Mouse (Mus musculus): ENCODE results near the gene Atxn1l. TPM values are rescaled to one million over a fixed set of nuclear protein-coding genes. Genes with fewer than 3 reads are reported as not detected.

Gene Atxn1l
- polyA plus RNA-seq, 1 experiment from 2014 or later: 6.8 TPM

DNA sequence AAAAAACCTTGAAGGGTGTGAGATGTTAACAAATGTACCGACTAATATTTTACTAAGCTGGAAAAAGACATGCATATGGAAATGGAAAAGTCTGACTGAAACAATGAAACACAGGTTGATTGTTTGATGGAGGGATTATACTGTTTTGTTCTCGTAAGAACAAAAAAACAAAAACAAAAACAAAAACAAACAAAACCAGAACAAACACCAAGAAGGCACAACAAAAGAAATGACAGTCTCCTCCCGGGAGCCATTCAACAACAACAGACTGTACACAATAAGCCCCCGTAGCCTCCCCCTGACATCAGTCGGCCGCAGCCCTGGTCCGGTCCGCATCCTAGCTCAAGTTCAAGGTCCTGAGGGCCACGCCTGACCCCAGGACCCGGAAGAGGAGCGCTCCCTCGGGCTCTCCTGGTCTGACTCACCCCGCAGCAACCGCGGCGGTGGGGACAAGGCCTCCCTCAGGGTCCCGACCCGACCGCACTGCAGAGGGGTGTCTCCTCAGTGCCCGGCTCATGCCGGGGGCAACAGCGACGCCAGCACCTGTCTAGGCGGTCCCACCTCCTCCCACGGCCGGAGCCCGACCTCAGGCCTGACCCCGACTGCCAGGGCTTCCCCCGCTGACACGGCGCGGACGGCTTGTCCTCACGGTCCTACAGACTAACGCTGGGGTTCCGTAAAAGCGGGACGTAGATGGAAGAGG is 44.9 kb downstream of the Atxn1l start:
- Histone ChIP-seq H3K4me3 (replicated peaks) (peak overlapping the region; percentile 99), H3K27me3 (replicated peaks) (no peaks in the 10 kb centered on the region), H3K9ac (peak overlapping the region; percentile 92), H3K4me1 (peaks cover 10% of the 10 kb centered on the region), H3K4me2 (peak overlapping the region; percentile 49), H3K36me3 (no peaks in the 10 kb centered on the region), H3K27ac (peak overlapping the region; percentile 77), H3K9me3 (no peaks in the 10 kb centered on the region)
- ATAC-seq (ENCODE audit: insufficient read depth, low FRiP score, low read depth): peak; percentile 63
- under 1% methylated on average over 38 of the region's 38 CpGs for WGBS

DNA sequence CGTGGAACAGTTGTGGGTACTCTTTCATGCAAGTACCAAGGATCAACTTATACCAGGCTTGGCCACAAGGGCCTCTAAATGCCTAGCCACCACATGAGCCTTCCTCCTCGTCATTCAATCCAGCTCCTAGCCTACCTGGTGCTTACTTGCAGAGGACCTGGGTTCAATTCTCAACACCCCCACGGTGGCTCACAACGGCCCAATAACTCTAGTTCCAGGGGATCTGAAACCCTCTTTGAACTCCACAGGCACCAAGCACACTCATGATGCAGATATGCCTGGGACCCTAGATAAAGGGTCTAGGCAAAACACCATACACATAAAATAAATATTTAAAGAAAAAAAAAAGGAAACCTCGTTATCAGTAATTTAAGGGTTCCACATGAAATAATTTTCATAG is 45.8 kb downstream of the Atxn1l start:
- Histone ChIP-seq H3K27ac (no peak overlapping the region), H3K36me3 (no peaks in the 10 kb centered on the region), H3K4me1 (peaks cover 10% of the 10 kb centered on the region), H3K9ac (peak overlapping the region; percentile 12; the same call in 1 of the 2 replicates), H3K4me3 (replicated peaks) (peak overlapping the region; percentile 99), H3K9me3 (no peaks in the 10 kb centered on the region), H3K27me3 (replicated peaks) (no peaks in the 10 kb centered on the region), H3K4me2 (peak overlapping the region; percentile 49)
- 43% methylated on average over 5 of the region's 5 CpGs for WGBS
- ATAC-seq (ENCODE audit: insufficient read depth, low FRiP score, low read depth): no peak

DNA sequence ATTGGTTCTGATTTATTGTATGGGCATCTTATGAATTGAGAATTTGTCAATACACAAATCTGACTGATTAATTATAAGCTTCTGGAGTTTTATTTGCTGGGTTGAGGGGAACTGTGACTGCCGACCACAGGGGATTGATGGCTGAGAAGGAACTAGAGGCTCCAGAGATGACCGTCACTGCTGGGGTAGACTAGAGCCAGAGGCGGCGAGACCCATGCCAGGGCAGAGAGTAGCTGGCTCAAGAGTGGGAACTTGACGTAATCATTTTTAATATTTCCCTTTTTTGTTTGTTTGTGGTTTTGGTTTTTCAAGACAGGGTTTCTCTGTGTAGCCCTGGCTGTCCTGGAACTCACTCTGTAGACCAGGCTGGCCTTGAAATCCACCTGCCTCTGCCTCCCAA is 50.3 kb downstream of the Atxn1l start:
- no peak overlapping the region for H3K4me3 ChIP-seq (replicated peaks)
- H3K36me3 ChIP-seq: peaks cover 10% of the 10 kb centered on the region; the same call in 1 of the 2 replicates
- H3K4me2 ChIP-seq: no peak overlapping the region
- WGBS: 88% methylated on average over 5 of the region's 5 CpGs
- H3K4me1 ChIP-seq: peaks cover 6% of the 10 kb centered on the region
- no peak for ATAC-seq (ENCODE audit: insufficient read depth, low FRiP score, low read depth)
- no peaks in the 10 kb centered on the region for H3K27me3 ChIP-seq (replicated peaks)
- no peak overlapping the region for H3K27ac ChIP-seq
- no peak overlapping the region for H3K9ac ChIP-seq
- no peaks in the 10 kb centered on the region for H3K9me3 ChIP-seq

DNA sequence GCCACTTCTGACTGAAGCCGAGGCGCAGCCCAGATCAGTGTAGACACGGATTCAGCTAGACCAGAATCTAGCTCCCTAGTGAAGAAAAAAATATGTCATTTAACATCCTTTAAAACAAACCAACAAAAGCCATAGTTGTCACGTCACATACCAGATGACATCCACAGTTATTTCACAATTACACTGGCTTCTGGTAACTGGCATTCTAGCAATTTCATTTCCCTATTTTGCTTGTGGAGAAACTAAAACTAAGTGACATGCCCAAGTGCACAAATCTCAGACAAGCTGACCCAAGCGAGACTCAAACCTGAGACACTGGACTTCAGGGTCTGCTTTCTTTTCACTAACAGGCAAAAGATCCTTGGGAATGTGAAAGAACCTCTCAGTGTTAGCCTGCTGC is 55.4 kb downstream of the Atxn1l start:
- peaks cover 43% of the 10 kb centered on the region for H3K36me3 ChIP-seq
- H3K27me3 ChIP-seq (replicated peaks): no peaks in the 10 kb centered on the region
- no peak overlapping the region for H3K4me2 ChIP-seq
- no peaks in the 10 kb centered on the region for H3K4me1 ChIP-seq
- 86% methylated on average over 5 of the region's 5 CpGs for whole genome bisulfite sequencing
- ATAC-seq (ENCODE audit: insufficient read depth, low FRiP score, low read depth): no peak
- H3K27ac ChIP-seq: no peak overlapping the region
- no peak overlapping the region for H3K4me3 ChIP-seq (replicated peaks)
- no peaks in the 10 kb centered on the region for H3K9me3 ChIP-seq
- H3K9ac ChIP-seq: no peak overlapping the region

DNA sequence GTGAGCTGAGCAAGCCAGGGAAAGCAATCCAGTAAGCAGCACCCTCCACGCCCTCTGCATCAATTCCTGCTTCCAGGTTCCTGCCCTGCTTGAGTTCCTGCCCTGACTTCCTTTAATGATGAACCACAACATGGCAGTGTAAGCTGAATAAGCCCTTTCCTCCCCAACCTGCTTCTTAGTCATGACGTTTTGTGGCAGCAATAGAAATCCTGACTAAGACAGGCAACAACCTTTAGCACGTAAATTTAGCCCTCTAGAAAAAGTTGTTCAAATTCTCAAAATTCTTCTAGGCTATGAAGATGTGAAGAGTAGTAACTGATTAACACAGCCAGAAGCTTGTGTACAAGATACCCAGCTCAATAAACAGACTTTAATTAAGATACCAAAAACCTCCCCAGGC is 56.0 kb downstream of the Atxn1l start:
- H3K9me3 ChIP-seq: no peaks in the 10 kb centered on the region
- no peak for ATAC-seq (ENCODE audit: insufficient read depth, low FRiP score, low read depth)
- no peaks in the 10 kb centered on the region for H3K4me1 ChIP-seq
- no peak overlapping the region for H3K27ac ChIP-seq
- 74% methylated on average over 3 of the region's 3 CpGs for WGBS
- peaks cover 47% of the 10 kb centered on the region for H3K36me3 ChIP-seq
- H3K27me3 ChIP-seq (replicated peaks): no peaks in the 10 kb centered on the region
- H3K9ac ChIP-seq: no peak overlapping the region
- no peak overlapping the region for H3K4me2 ChIP-seq
- H3K4me3 ChIP-seq (replicated peaks): no peak overlapping the region

Other genes starting within 250 kb of the Atxn1l start
- gene Pmfbp1, start 243.7 kb downstream of the Atxn1l start, polyA plus RNA-seq (2015; fragmentation: Nextera tagmentation; extraction: Ambion mirVana): not detected in 2 replicates
- 19.0 and 21.5 TPM in 2 replicates for gene Dhx38, start 171.9 kb downstream of the Atxn1l start, polyA plus RNA-seq (2015; fragmentation: Nextera tagmentation; extraction: Ambion mirVana)
- 22.1 and 23.3 TPM in 2 replicates for gene Txnl4b, start 171.8 kb downstream of the Atxn1l start, polyA plus RNA-seq (2015; fragmentation: Nextera tagmentation; extraction: Ambion mirVana)
- gene Hp, start 158.6 kb downstream of the Atxn1l start, polyA plus RNA-seq (2015; fragmentation: Nextera tagmentation; extraction: Ambion mirVana): 12.6 and 14.8 TPM in 2 replicates
- gene Dhodh, start 129.1 kb downstream of the Atxn1l start, polyA plus RNA-seq (2015; fragmentation: Nextera tagmentation; extraction: Ambion mirVana): 41.1 and 41.8 TPM in 2 replicates
- 0.08 and 0.09 TPM in 2 replicates for gene Pkd1l3, start 123.2 kb downstream of the Atxn1l start, polyA plus RNA-seq (2015; fragmentation: Nextera tagmentation; extraction: Ambion mirVana)
- 129 and 135 TPM in 2 replicates for gene Ist1, start 44.5 kb downstream of the Atxn1l start, polyA plus RNA-seq (2015; fragmentation: Nextera tagmentation; extraction: Ambion mirVana)
- gene Zfp821, start 32.2 kb downstream of the Atxn1l start, polyA plus RNA-seq (2015; fragmentation: Nextera tagmentation; extraction: Ambion mirVana): 21.4 and 22.6 TPM in 2 replicates
- gene Ap1g1, start 40.8 kb upstream of the Atxn1l start, polyA plus RNA-seq (2015; fragmentation: Nextera tagmentation; extraction: Ambion mirVana): 36.3 and 41.8 TPM in 2 replicates
- 2.8 and 3.7 TPM in 2 replicates for gene Phlpp2, start 130.8 kb upstream of the Atxn1l start, polyA plus RNA-seq (2015; fragmentation: Nextera tagmentation; extraction: Ambion mirVana)
- 10.5 and 12.1 TPM in 2 replicates for gene Marveld3, start 224.5 kb upstream of the Atxn1l start, polyA plus RNA-seq (2015; fragmentation: Nextera tagmentation; extraction: Ambion mirVana)

Measured in stomach, embryonic 15.5 days (tissue).